Mouse (Mus musculus) testis, adult 2 months (tissue): ENCODE measurements around the gene Ntn1.

Source experiments
- CTCF ChIP-seq: fragments of 200-500 bp; IDR thresholded peaks from 2 replicates; pipeline ENCODE4 v1.5.1; 2012; ENCODE audit warnings: low read depth, mild to moderate bottlenecking, inconsistent platforms, low read length, moderate library complexity; ENCODE audit not compliant: control insufficient read depth, insufficient read depth, insufficient replicate concordance
- POLR2A ChIP-seq: fragments of 200-500 bp; IDR thresholded peaks from 2 replicates; pipeline ENCODE4 v1.6.1; 2012; ENCODE audit warnings: low read depth, mild to moderate bottlenecking, inconsistent platforms, low read length, moderate library complexity; ENCODE audit not compliant: control insufficient read depth

GRCm38 (mm10) chr11:68387971-68388654 is 12.5 kb downstream of the Ntn1 start:
- no peak for TF ChIP-seq CTCF
- TF ChIP-seq POLR2A, result no peak
